ENCODE assay signal across 8 mouse cellular contexts in genomic region chr16:84834745-84835440, GRCm38 (mm10). TPM values are rescaled to one million over a fixed set of nuclear protein-coding genes. Genes with fewer than 3 reads are reported as not detected.
DNase-seq lines count a peak whose midpoint lies in the region; ATAC-seq lines count a peak whose summit lies in the region.

Gene Gabpa (plus strand): TSS chr16:84834925.

- peak within 1 kb of the TSS; percentile 99 to 100 for H3K27ac ChIP-seq in heart, embryonic 14.5 days (replicated peaks in 1 of 2; ENCODE audit: control insufficient read depth in 1 of 2, insufficient read depth in 1 of 2, low read depth in 2 of 2, low read length in 2 of 2)
- peak within 1 kb of the TSS; percentile 95 for H3K27ac ChIP-seq in liver, embryonic 13.5 days
- peak within 1 kb of the TSS; percentile 99 for H3K27ac ChIP-seq in stomach, embryonic 16.5 days (ENCODE audit: low read length)

- peak within 1 kb of the TSS; percentile 98 to 99 for H3K4me3 ChIP-seq in heart, embryonic 14.5 days (ENCODE audit: control insufficient read depth in 1 of 2, insufficient read depth in 1 of 2, low read depth in 1 of 2, low read length in 2 of 2)
- H3K4me3 ChIP-seq in liver, embryonic 13.5 days (replicated peaks) = peak within 1 kb of the TSS; percentile 98
- H3K4me3 ChIP-seq in stomach, embryonic 16.5 days (replicated peaks; ENCODE audit: low read length) = peak within 1 kb of the TSS; percentile 85

- H3K9me3 ChIP-seq in heart, embryonic 14.5 days (ENCODE audit: control insufficient read depth, low read length) = no peaks in the 10 kb centered on the region
- H3K9me3 ChIP-seq in liver, embryonic 13.5 days (replicated peaks) = no peaks in the 10 kb centered on the region
- H3K9me3 ChIP-seq in stomach, embryonic 16.5 days (replicated peaks; ENCODE audit: control insufficient read depth, low read length) = no peaks in the 10 kb centered on the region

- no peaks in the 10 kb centered on the region for H3K27me3 ChIP-seq in heart, embryonic 14.5 days (ENCODE audit: control insufficient read depth, insufficient read depth, low read length)
- no peaks in the 10 kb centered on the region for H3K27me3 ChIP-seq in liver, embryonic 13.5 days
- H3K27me3 ChIP-seq in stomach, embryonic 16.5 days (ENCODE audit: control insufficient read depth, insufficient read depth, low read length) = no peaks in the 10 kb centered on the region

- H3K9ac ChIP-seq in heart, embryonic 14.5 days (ENCODE audit: low read length) = peak within 1 kb of the TSS; percentile 99
- peak within 1 kb of the TSS; percentile 95 for H3K9ac ChIP-seq in liver, embryonic 13.5 days
- peak within 1 kb of the TSS; percentile 96 for H3K9ac ChIP-seq in stomach, embryonic 16.5 days (ENCODE audit: low read length)

- under 1% methylated on average over 51 of the region's 52 CpGs for WGBS in heart, embryonic 14.5 days
- WGBS in liver, embryonic 13.5 days (ENCODE audit: insufficient replicate concordance) = under 1% methylated on average over 52 of the region's 52 CpGs
- under 1% methylated on average over 52 of the region's 52 CpGs for WGBS in stomach, embryonic 16.5 days

- peaks cover 4 to 29% of the 10 kb centered on the region in 2 experiments; a peak in 3 of 4 replicates for H3K4me1 ChIP-seq in heart, embryonic 14.5 days (ENCODE audit: control insufficient read depth in 2 of 2, insufficient read depth in 2 of 2, low read length in 2 of 2)
- peaks cover 40% of the 10 kb centered on the region for H3K4me1 ChIP-seq in liver, embryonic 13.5 days (replicated peaks)
- peaks cover 21% of the 10 kb centered on the region for H3K4me1 ChIP-seq in stomach, embryonic 16.5 days (ENCODE audit: control insufficient read depth, insufficient read depth, low read length)

- peak; percentile 81 for DNase-seq in c-Kit-negative CD71-positive TER-119-positive erythroid progenitor cells, embryonic 14.5 days (ENCODE audit: low read depth, low spot score)
- peak; percentile 86 for DNase-seq in fibroblast of lung, adult 2 months (ENCODE audit: low read depth)
- peak; percentile 95 for DNase-seq in kidney, postnatal 14 days
- DNase-seq in liver, embryonic 13.5 days = peak; percentile 87
- DNase-seq in neural tube, embryonic 10.5 days (ENCODE audit: extremely low spot score, low spot score) = peak; percentile 90

- H3K36me3 ChIP-seq in heart, embryonic 14.5 days (ENCODE audit: control insufficient read depth, insufficient read depth, low read length) = peaks cover 37% of the 10 kb centered on the region
- peaks cover 40% of the 10 kb centered on the region for H3K36me3 ChIP-seq in liver, embryonic 13.5 days
- 0 out of 2 replicates have a peak, but pooled peaks cover 13% of the 10 kb centered on the region for H3K36me3 ChIP-seq in stomach, embryonic 16.5 days (ENCODE audit: control insufficient read depth, insufficient read depth, low read length)

- H3K4me2 ChIP-seq in heart, embryonic 14.5 days (ENCODE audit: low read length) = peak within 1 kb of the TSS; percentile 85
- peak within 1 kb of the TSS; percentile 86 for H3K4me2 ChIP-seq in liver, embryonic 13.5 days
- H3K4me2 ChIP-seq in stomach, embryonic 16.5 days (ENCODE audit: low read depth, low read length) = peak within 1 kb of the TSS; percentile 82

- ATAC-seq in CD4-positive, CD25-positive, alpha-beta regulatory T cell, adult 4 months = peak; percentile 88
- peak; percentile 93 for ATAC-seq in heart, embryonic 14.5 days (ENCODE audit: insufficient number of reproducible peaks, insufficient read depth, low FRiP score, low read depth)
- ATAC-seq in liver, embryonic 13.5 days (ENCODE audit: low read depth) = peak; percentile 93
- ATAC-seq in stomach, embryonic 16.5 days (ENCODE audit: insufficient read depth, low FRiP score) = peak; percentile 97

RNA-seq across cellular contexts. Expression of gene Gabpa, which starts in this region (rescaled TPM):
- 10 to 100 TPM; 18.1 to 19.2 TPM for polyA plus RNA-seq in CD4-positive, CD25-positive, alpha-beta regulatory T cell, adult 4 months (2017; shearing (Covaris generic))
- polyA plus RNA-seq in heart, embryonic 14.5 days (2014; fragmentation: Nextera tagmentation; extraction: Ambion mirVana) = 37.2 and 38.6 TPM in 2 replicates
- polyA plus RNA-seq in liver, embryonic 13.5 days (2015; fragmentation: Nextera tagmentation; extraction: Ambion mirVana) = 16.6 and 22.5 TPM in 2 replicates
- polyA plus RNA-seq in stomach, embryonic 16.5 days (2015; fragmentation: Nextera tagmentation; extraction: Ambion mirVana) = 31.3 and 32.0 TPM in 2 replicates

Comparison
In these comparisons a context has a peak if more than half of its experiments do, and no peak if none do; other contexts are left out.
1. Peak in every context shown above with its lines: DNase-seq, ATAC-seq, H3K4me3 ChIP-seq and H3K27ac ChIP-seq.